Mouse (Mus musculus) ovary, postnatal 10 days (tissue): Measurements from ENCODE around the gene Rassf5.
A peak's percentile ranks its signal among the peaks of the same experiment; 100 is the strongest.

Experiments
- DNase-seq: peaks from one replicate; pipeline ENCODE4 v3.0.0; 2022; ENCODE audit warnings: low spot score

Rassf5 gene

GRCm38 (mm10) chr1:131209971-131210426 lies 35.1 kb downstream of the Rassf5 start:
- DNase-seq: no peak

DNA sequence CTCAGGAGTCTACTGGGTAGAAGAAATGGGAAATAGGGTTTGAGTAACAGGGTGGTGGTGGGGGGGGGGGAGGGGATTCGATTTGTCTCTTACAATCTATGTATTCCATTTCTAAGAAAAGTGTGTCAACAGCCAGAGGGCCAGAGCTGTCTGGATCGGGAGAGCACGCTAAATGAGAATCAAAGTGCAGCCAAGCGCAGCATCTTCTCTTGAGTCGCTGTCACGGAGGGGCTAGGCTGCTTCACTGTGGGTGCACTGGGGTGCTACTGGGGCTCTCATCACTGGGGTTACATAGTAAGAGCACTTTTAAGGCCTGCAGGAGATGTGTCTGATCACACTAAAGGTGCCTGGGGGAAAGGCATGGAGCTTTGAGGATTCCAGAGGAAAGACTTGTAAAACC lies 36.3 kb downstream of the Rassf5 start:
- no peak for DNase-seq

GRCm38 (mm10) chr1:131208081-131208480 lies 37.0 kb downstream of the Rassf5 start:
- DNase-seq: no peak

DNA sequence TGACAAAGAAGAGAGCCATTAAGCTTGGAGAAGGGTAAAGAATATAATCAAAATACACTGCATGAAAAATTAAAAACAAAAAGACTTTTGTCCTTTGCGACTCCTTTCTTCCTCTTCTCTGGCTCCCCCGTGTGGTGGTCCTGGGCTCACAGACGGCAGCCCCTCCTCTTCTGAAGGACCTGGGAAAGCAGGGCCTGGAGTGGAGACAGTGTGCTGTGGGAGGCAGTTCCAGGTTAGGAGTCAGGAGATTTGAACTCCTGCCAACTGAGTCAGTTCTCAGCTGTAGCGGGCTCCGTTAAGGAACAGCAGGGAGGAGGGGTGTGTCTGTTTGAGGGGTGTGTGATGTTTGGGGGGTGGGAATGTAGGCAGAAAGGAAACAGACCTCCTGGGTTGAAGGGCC lies 37.5 kb downstream of the Rassf5 start:
- peak; percentile 52 for DNase-seq

DNA sequence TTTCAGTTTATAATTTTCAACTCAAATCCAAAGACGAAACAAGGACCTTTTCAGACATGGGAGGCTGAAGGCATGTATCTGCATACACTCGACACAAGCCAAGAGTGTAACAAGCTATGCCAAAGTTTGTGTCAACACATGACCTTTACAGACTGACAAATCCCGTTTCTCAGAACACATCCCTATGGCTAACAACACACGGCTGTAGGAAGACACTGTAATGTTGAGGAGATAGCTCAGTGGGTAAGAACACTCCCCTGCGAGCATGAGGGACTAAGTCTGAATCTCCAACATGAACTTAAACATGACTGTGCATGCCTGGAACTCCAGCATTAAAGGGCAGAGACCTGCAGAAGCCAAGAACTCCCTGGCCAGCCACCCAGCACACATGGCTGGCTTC lies 38.7 kb downstream of the Rassf5 start:
- no peak for DNase-seq

- no peak for DNase-seq
These were observed 40.6 kb downstream of the Rassf5 start for GRCm38 (mm10) chr1:131204461-131204860.

- DNase-seq: no peak
These were observed 43.7 kb downstream of the Rassf5 start for GRCm38 (mm10) chr1:131201391-131201790.

- no peak for DNase-seq
These were observed 44.5 kb downstream of the Rassf5 start for GRCm38 (mm10) chr1:131200588-131200987.

DNA sequence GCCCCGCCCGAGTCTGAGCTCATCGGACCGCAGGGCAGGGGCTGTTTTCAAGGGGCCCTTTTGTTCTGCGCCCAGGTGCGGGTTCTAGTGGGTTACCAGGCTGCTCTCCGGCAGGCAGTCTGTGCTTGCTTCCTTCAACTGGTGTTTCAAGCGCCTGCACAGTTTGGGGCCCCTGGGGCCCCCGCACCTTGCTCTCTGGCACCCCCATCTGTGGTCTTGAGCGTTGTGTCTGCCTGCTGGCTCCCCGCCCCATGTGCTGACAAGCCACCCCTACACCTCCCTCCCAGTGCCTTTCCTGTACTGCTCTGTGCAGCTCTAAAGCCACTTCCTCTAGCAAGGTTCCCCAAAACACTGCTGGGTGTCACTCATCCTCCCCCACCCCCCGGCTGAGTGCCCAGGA lies 45.1 kb downstream of the Rassf5 start:
- DNase-seq: no peak

DNA sequence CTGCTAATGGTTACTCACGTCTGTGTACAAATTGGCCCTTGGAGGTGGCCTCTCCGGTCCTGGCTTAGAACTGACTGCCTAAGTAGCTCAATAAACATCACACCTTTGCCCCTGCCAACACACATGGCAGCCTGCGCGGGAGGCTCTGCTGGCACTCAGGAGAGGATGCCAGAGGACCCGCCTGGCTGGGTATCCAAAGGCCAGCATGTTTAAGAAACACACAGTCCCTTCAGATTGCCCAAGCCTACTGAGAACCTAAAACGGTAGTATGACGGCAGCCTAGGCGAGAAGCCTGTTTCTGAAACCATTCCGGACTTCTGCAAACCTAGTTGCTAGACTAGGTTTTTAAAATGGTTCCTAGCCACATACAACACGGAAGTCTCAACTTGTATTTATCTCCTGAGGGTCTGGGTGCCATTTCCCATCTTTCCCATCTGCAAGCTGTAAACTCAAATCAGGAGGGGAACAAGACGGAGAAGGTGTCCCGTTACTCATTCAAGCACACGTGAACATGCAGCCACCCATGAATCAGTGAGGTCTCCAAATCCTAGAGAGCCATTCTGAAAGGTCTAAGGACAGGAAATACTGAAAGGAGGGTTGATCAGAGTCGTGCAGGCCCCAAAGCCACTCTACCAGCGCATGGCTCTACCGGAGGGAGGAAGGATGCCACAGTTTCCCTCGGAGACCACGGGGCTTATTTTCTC lies 45.8 kb downstream of the Rassf5 start:
- DNase-seq: no peak

- no peak for DNase-seq
These were observed 46.6 kb downstream of the Rassf5 start for GRCm38 (mm10) chr1:131198417-131198960.

DNA sequence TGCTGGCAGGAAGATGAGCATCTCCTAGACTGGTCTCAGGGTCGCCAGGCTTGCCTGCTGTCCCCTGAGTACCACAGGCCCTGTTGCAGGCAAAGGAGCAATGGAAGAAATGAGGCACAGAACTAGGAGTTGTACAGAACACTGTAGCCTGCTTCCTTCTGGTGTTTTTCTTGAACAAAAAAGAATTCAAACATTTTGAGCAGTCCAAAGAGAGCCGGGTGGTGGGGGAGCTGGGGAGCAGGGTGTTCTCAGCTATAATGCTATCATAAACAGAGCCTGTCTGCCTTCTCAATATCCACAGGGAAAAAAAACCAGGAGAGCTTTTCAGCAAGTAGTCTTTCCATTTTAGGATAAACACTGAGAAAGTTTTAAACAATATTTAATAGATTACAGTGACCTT lies 49.0 kb downstream of the Rassf5 start:
- no peak for DNase-seq

DNA sequence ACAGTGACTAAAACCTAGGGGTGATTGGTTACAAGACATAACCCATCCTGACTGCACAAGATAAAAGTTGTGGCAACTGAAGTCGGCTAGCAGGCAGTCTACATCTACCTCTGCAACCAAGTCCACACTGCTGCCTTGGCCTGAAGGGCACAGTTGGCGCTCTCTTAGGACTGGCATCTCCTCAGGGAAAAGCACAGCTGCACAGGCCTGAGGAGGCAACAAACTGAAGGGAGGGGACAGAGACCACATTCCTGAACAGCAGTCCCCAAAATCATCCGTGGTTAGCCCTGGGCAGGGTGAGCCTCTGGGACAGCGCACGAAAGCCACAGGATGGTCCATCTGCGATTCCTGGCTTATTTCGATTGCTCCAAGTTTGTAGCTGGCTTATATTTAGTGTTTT lies 49.4 kb downstream of the Rassf5 start:
- DNase-seq: no peak

DNA sequence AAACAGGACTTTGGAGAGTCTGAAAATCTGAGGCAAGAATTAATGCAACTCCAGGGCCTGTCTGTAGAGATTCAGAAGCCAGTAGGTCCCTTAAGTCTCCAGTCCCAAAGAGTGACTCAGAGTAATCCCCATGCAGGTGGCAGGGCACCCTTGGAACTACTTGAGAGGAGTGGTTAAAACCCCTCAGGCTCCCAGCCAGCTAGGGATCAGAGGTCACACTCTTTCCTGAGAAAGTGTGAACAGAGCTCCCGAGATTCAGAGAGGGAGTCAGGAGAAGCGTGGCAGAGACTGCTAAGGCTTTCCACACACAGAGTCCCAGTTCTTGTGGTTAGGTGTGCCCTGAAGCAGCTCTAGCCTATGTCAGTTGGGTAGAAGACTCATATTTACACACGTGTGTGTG lies 51.3 kb downstream of the Rassf5 start:
- DNase-seq: no peak

DNA sequence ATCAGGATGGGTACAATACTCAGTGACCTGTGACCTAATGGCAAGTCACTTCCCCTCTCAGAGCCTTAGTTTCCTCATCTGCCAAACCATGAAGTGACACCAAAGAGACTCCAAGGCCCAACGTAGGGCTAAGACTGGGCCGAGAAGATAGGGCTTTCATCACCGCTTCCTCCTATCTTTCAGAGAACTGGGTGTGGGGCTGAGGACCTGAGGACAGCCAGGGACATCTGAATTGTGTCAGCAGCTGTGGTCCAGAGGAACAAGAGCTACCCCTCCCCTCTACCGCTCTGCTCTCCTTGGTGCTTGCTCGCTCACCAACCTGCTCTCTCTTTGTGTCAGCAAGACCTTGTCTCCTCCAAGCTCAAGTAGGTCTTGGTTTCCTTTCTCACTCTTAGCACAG lies 56.4 kb downstream of the Rassf5 start:
- DNase-seq: no peak

- DNase-seq: no peak
These were observed 57.2 kb downstream of the Rassf5 start for GRCm38 (mm10) chr1:131187856-131188255.

- no peak for DNase-seq
These were observed 58.1 kb downstream of the Rassf5 start for GRCm38 (mm10) chr1:131186995-131187394.

GRCm38 (mm10) chr1:131185821-131186506 lies 59.1 kb downstream of the Rassf5 start:
- DNase-seq: no peak

GRCm38 (mm10) chr1:131184956-131185660 lies 60.0 kb downstream of the Rassf5 start:
- DNase-seq: no peak

GRCm38 (mm10) chr1:131184253-131184955 lies 60.7 kb downstream of the Rassf5 start:
- DNase-seq: no peak

DNA sequence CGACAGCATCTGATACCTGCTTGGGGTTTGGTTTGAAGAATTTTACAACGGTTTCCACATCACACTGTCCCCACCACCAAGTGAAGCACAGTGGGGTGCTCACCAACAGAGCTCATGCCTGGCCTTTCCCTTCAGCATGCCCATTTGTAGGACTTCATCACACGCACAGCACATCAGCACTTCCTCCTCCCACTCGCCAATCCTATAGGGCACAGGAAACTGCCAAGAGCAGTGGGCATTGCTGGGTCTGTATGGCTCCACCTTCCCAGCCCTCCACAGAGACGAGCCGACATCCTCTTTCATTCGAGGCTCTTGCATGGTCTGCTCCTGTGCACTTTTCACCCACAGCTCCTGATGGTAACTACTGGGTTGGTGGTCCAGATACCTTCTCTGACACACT lies 61.9 kb downstream of the Rassf5 start:
- no peak for DNase-seq
